Mouse (Mus musculus) spleen, postnatal 14 days (tissue): Measurements from ENCODE around the gene Gm20807.
"Not testable (repeated sequence)": the region's sequence is repeated elsewhere in the genome, so short reads cannot be mapped to it uniquely, and the experiment has no call there.

ENCODE experiments used
- DNase-seq, 2 experiments: peaks; one replicate each; pipeline ENCODE4 v3.0.0; 2021 to 2022; ENCODE audit warnings: low spot score in 2 of 2

Gene Gm20807

DNA sequence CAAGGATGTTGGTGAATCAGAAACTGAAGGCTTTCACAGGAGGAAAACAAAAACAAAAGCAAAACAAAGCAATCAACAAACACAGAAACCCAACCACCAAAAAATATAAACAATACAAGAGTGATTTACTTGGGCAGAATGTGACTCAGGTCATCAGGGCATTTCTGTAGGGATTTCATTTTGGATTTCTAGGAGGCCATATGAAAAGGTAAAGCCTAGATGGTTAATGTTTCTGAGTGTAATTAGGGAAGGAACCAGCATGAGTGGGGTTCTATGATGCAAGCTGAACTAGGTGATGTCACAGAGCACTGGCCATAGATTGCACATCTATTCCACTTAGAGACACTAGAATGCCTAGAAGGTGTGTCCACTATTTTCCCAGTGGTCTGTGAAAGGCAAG, at the start of gene Gm20807:
TSS of gene Gm20807 (plus strand) at position 301 of the 400 bp plus-strand sequence.
- DNase-seq, result not testable (repeated sequence)
